Mouse (Mus musculus) heart, adult 2 months (tissue): ENCODE results near the gene Hmgb4.

Experiments used
- CTCF ChIP-seq: fragments of 200-600 bp; IDR thresholded peaks from 2 replicates; pipeline ENCODE4 v1.8.1; 2022; ENCODE audit warnings: antibody characterized with exemption, mild to moderate bottlenecking, moderate library complexity
- POLR2A ChIP-seq: fragments of 200-500 bp; IDR thresholded peaks from 2 replicates; pipeline ENCODE4 v1.6.1; 2011; ENCODE audit warnings: mild to moderate bottlenecking, low read depth, low read length, control low read depth; ENCODE audit not compliant: insufficient read depth

- no peak for TF ChIP-seq POLR2A
- TF ChIP-seq CTCF, result no peak
These were observed 14.8 kb upstream of the Hmgb4 start for GRCm38 (mm10) chr4:128275586-128275985.
